Mouse (Mus musculus) intestine, embryonic 14.5 days (tissue): ENCODE measurements at regions not wholly inside any gene's neighbourhood (a gene's known extent, or its start where the extent isn't known, plus 50 kb on each side); places are given as distances from the start of the nearest gene placed in this dataset.
"Not testable (repeated sequence)": the region's sequence is repeated elsewhere in the genome, so short reads cannot be mapped to it uniquely, and the experiment has no call there.

Experiments used
- ATAC-seq: fragments of 200-750 bp; cut with Nextera tagmentation; replicated peaks from 2 replicates; pipeline ENCODE4 v1.8.0; 2017; ENCODE audit warnings: low read depth, moderate number of reproducible peaks, moderate TSS enrichment, moderate library complexity; ENCODE audit not compliant: low FRiP score, low TSS enrichment
- DNase-seq: peaks from one replicate; pipeline ENCODE4 v3.0.0-alpha.2; 2018; ENCODE audit warnings: low spot score
- H3K27ac ChIP-seq: fragments of 300-500 bp; sonication (generic); 2 replicates; pipeline ENCODE4 v1.5.1; 2014; ENCODE audit warnings: low read depth, mild to moderate bottlenecking, control low read depth
- H3K27me3 ChIP-seq: fragments of 300-500 bp; sonication (generic); replicated peaks from 2 replicates; pipeline ENCODE4 v1.6.1; 2014; ENCODE audit warnings: low read length, control low read depth; ENCODE audit not compliant: control insufficient read depth, insufficient read depth
- H3K36me3 ChIP-seq: fragments of 300-500 bp; sonication (generic); 2 replicates; pipeline ENCODE4 v1.6.1; 2014; ENCODE audit warnings: low read length, control low read depth; ENCODE audit not compliant: control insufficient read depth, insufficient read depth
- H3K4me1 ChIP-seq: fragments of 300-500 bp; sonication (generic); replicated peaks from 2 replicates; pipeline ENCODE4 v1.6.1; 2014; ENCODE audit warnings: low read length, control low read depth, mixed read lengths; ENCODE audit not compliant: control insufficient read depth, insufficient read depth
- H3K4me2 ChIP-seq: fragments of 300-500 bp; sonication (generic); 2 replicates; pipeline ENCODE4 v1.6.1; 2014; ENCODE audit warnings: low read length
- H3K4me3 ChIP-seq: fragments of 300-500 bp; sonication (generic); 2 replicates; pipeline ENCODE4 v1.5.1; 2014; ENCODE audit warnings: low read depth, low read length, control low read depth, mixed read lengths
- H3K9ac ChIP-seq: fragments of 300-500 bp; sonication (generic); 2 replicates; pipeline ENCODE4 v1.6.1; 2014; ENCODE audit warnings: mild to moderate bottlenecking, low read length
- H3K9me3 ChIP-seq: fragments of 300-500 bp; sonication (generic); 2 replicates; pipeline ENCODE4 v1.6.1; 2016; ENCODE audit warnings: low read length, control low read depth; ENCODE audit not compliant: control insufficient read depth
- WGBS: fragments of 180-500 bp; shearing (Covaris S2); extraction: QIAGEN DNeasy Blood & Tissue Kit; methylation state at CpG from one replicate; pipeline ENCODE4 v1.1.7; 2014; 5-methylcytosine and 5-hydroxymethylcytosine counted together

GRCm38 (mm10) chr9:85983516-85983915 lies 141.3 kb downstream of the Tpbg start:
- not testable (repeated sequence) for H3K4me3 ChIP-seq, DNase-seq, H3K27ac ChIP-seq, H3K4me1 ChIP-seq, H3K9ac ChIP-seq, H3K9me3 ChIP-seq, H3K36me3 ChIP-seq, H3K4me2 ChIP-seq, H3K27me3 ChIP-seq, ATAC-seq
- 92% methylated on average over 5 of the region's 8 CpGs for WGBS

- Histone ChIP-seq H3K27ac (no peak overlapping the region), H3K4me3 (no peak overlapping the region), H3K4me2 (no peak overlapping the region), H3K9me3 (no peaks in the 10 kb centered on the region), H3K27me3 (no peaks in the 10 kb centered on the region), H3K4me1 (peaks cover 3% of the 10 kb centered on the region; the same call in 1 of the 2 replicates), H3K36me3 (no peaks in the 10 kb centered on the region), H3K9ac (no peak overlapping the region)
- WGBS: 38% methylated on average over 5 of the region's 5 CpGs
- no peak for ATAC-seq
- DNase-seq: no peak
Measured at GRCm38 (mm10) chr9:85985671-85986070, 143.5 kb downstream of the Tpbg start.

GRCm38 (mm10) chr9:85986142-85986541 lies 144.0 kb downstream of the Tpbg start:
- H3K9ac ChIP-seq: no peak overlapping the region
- no peak overlapping the region for H3K4me2 ChIP-seq
- 28% methylated on average over 2 of the region's 2 CpGs for WGBS
- H3K4me3 ChIP-seq: no peak overlapping the region
- no peak overlapping the region for H3K27ac ChIP-seq
- H3K9me3 ChIP-seq: no peaks in the 10 kb centered on the region
- no peak for DNase-seq
- no peaks in the 10 kb centered on the region for H3K27me3 ChIP-seq
- ATAC-seq: no peak
- no peaks in the 10 kb centered on the region for H3K36me3 ChIP-seq
- peaks cover 3% of the 10 kb centered on the region; the same call in 1 of the 2 replicates for H3K4me1 ChIP-seq

GRCm38 (mm10) chr9:86002996-86003395 lies 160.8 kb downstream of the Tpbg start:
- no peaks in the 10 kb centered on the region for H3K4me1 ChIP-seq
- H3K4me3 ChIP-seq: no peak overlapping the region
- no peak overlapping the region for H3K27ac ChIP-seq
- DNase-seq (no peak), ATAC-seq (no peak)
- H3K9ac ChIP-seq: no peak overlapping the region
- no peaks in the 10 kb centered on the region for H3K9me3 ChIP-seq
- H3K27me3 ChIP-seq: no peaks in the 10 kb centered on the region
- no peaks in the 10 kb centered on the region for H3K36me3 ChIP-seq
- 67% methylated on average over 2 of the region's 2 CpGs for WGBS
- no peak overlapping the region for H3K4me2 ChIP-seq

- no peaks in the 10 kb centered on the region for H3K4me1 ChIP-seq
- no peaks in the 10 kb centered on the region for H3K36me3 ChIP-seq
- H3K27ac ChIP-seq: no peak overlapping the region
- no peaks in the 10 kb centered on the region for H3K9me3 ChIP-seq
- H3K27me3 ChIP-seq: no peaks in the 10 kb centered on the region
- no peak overlapping the region for H3K9ac ChIP-seq
- ATAC-seq (no peak), DNase-seq (no peak)
- H3K4me3 ChIP-seq: no peak overlapping the region
- H3K4me2 ChIP-seq: no peak overlapping the region
- WGBS: 62% methylated on average over 2 of the region's 2 CpGs
Measured at GRCm38 (mm10) chr9:86011661-86012060, 169.5 kb downstream of the Tpbg start.

GRCm38 (mm10) chr9:86015841-86016240 lies 173.7 kb downstream of the Tpbg start:
- Histone ChIP-seq H3K27ac (no peak overlapping the region), H3K9ac (no peak overlapping the region), H3K4me1 (no peaks in the 10 kb centered on the region), H3K9me3 (no peaks in the 10 kb centered on the region), H3K27me3 (no peaks in the 10 kb centered on the region), H3K4me3 (no peak overlapping the region), H3K36me3 (no peaks in the 10 kb centered on the region), H3K4me2 (no peak overlapping the region)
- ATAC-seq (no peak), DNase-seq (no peak)
- 82% methylated on average over 4 of the region's 4 CpGs for WGBS

GRCm38 (mm10) chr9:86020133-86020532 lies 178.0 kb downstream of the Tpbg start:
- DNase-seq (no peak), ATAC-seq (no peak)
- H3K27me3 ChIP-seq: no peaks in the 10 kb centered on the region
- no peak overlapping the region for H3K9ac ChIP-seq
- no peaks in the 10 kb centered on the region for H3K4me1 ChIP-seq
- no peaks in the 10 kb centered on the region for H3K9me3 ChIP-seq
- 92% methylated on average over 6 of the region's 6 CpGs for WGBS
- H3K4me2 ChIP-seq: no peak overlapping the region
- no peak overlapping the region for H3K27ac ChIP-seq
- no peaks in the 10 kb centered on the region for H3K36me3 ChIP-seq
- H3K4me3 ChIP-seq: no peak overlapping the region

GRCm38 (mm10) chr9:86020765-86021164 lies 178.6 kb downstream of the Tpbg start:
- no peak overlapping the region for H3K27ac ChIP-seq
- H3K4me1 ChIP-seq: no peaks in the 10 kb centered on the region
- H3K4me2 ChIP-seq: no peak overlapping the region
- H3K9me3 ChIP-seq: no peaks in the 10 kb centered on the region
- no peak overlapping the region for H3K9ac ChIP-seq
- DNase-seq (no peak), ATAC-seq (no peak)
- H3K27me3 ChIP-seq: no peaks in the 10 kb centered on the region
- WGBS: 82% methylated on average over 4 of the region's 4 CpGs
- no peak overlapping the region for H3K4me3 ChIP-seq
- H3K36me3 ChIP-seq: no peaks in the 10 kb centered on the region

- ATAC-seq: no peak
- 73% methylated on average over 5 of the region's 5 CpGs for WGBS
Measured at GRCm38 (mm10) chr9:86030738-86031137, 188.6 kb downstream of the Tpbg start.

More at GRCm38 (mm10) chr9:86030738-86031137, 188.6 kb downstream of the Tpbg start:
- no peak overlapping the region for H3K4me3 ChIP-seq
- no peak overlapping the region for H3K27ac ChIP-seq
- H3K36me3 ChIP-seq: no peaks in the 10 kb centered on the region
- H3K9me3 ChIP-seq: no peaks in the 10 kb centered on the region
- no peak overlapping the region for H3K9ac ChIP-seq
- no peaks in the 10 kb centered on the region for H3K27me3 ChIP-seq
- H3K4me2 ChIP-seq: no peak overlapping the region
- no peak for DNase-seq
- no peaks in the 10 kb centered on the region for H3K4me1 ChIP-seq
